8 mouse cellular contexts compared by ENCODE assay signal in genomic region chr11:96828881-96829280, GRCm38 (mm10). TPM values are rescaled to one million over a fixed set of nuclear protein-coding genes. Genes with fewer than 3 reads are reported as not detected.
DNase-seq lines count a peak whose midpoint lies in the region; ATAC-seq and TF ChIP-seq lines count a peak whose summit lies in the region.

No protein-coding gene starts in this region.

- TF ChIP-seq CTCF in cortical plate, adult 2 months (IDR thresholded peaks at IDR 0.05; ENCODE audit: extremely low read depth, insufficient read depth, low read length) = no peak

- H3K9me3 ChIP-seq in kidney, embryonic 16.5 days (ENCODE audit: low read length) = no peaks in the 10 kb centered on the region
- H3K9me3 ChIP-seq in hindbrain, embryonic 14.5 days (ENCODE audit: control insufficient read depth, low read length) = no peaks in the 10 kb centered on the region
- no peaks in the 10 kb centered on the region for H3K9me3 ChIP-seq in midbrain, embryonic 14.5 days (ENCODE audit: control insufficient read depth, low read length)

- peak overlapping the region; percentile 97 for H3K9ac ChIP-seq in kidney, embryonic 16.5 days (replicated peaks; ENCODE audit: low read length)
- H3K9ac ChIP-seq in hindbrain, embryonic 14.5 days = peak overlapping the region; percentile 75
- peak overlapping the region; percentile 77 for H3K9ac ChIP-seq in midbrain, embryonic 14.5 days (replicated peaks; ENCODE audit: low read length)

- no peak for TF ChIP-seq POLR2A in cortical plate, adult 2 months (IDR thresholded peaks at IDR 0.05; ENCODE audit: extremely low read depth, insufficient read depth, low read length)

- ATAC-seq in kidney, embryonic 16.5 days (ENCODE audit: low FRiP score, low TSS enrichment) = no peak
- ATAC-seq in hindbrain, embryonic 14.5 days (ENCODE audit: low FRiP score) = no peak
- no peak for ATAC-seq in midbrain, embryonic 14.5 days (ENCODE audit: low FRiP score, low TSS enrichment)

- H3K4me2 ChIP-seq in kidney, embryonic 16.5 days (replicated peaks; ENCODE audit: low read depth, low read length) = peak overlapping the region; percentile 94
- peak overlapping the region; percentile 67 for H3K4me2 ChIP-seq in hindbrain, embryonic 14.5 days (replicated peaks)
- peak overlapping the region; percentile 67 for H3K4me2 ChIP-seq in midbrain, embryonic 14.5 days (ENCODE audit: low read length)

- H3K4me3 ChIP-seq in kidney, embryonic 16.5 days (ENCODE audit: low read length) = peak overlapping the region; percentile 92
- peak overlapping the region; percentile 68 for H3K4me3 ChIP-seq in cortical plate, adult 2 months (ENCODE audit: insufficient read depth, low read length)
- peak overlapping the region; percentile 67 for H3K4me3 ChIP-seq in hindbrain, embryonic 14.5 days (replicated peaks; ENCODE audit: low read length)
- H3K4me3 ChIP-seq in midbrain, embryonic 14.5 days (replicated peaks; ENCODE audit: low read depth, low read length) = peak overlapping the region; percentile 79

- H3K4me1 ChIP-seq in kidney, embryonic 16.5 days (ENCODE audit: insufficient read depth, low read length) = peaks cover 59% of the 10 kb centered on the region
- peaks cover 8% of the 10 kb centered on the region for H3K4me1 ChIP-seq in cortical plate, adult 2 months (ENCODE audit: control insufficient read depth, insufficient read depth, low read length)
- peaks cover 54% of the 10 kb centered on the region for H3K4me1 ChIP-seq in hindbrain, embryonic 14.5 days (replicated peaks; ENCODE audit: control insufficient read depth, insufficient read depth, low read length)
- H3K4me1 ChIP-seq in midbrain, embryonic 14.5 days (ENCODE audit: control insufficient read depth, insufficient read depth, low read length) = peaks cover 53% of the 10 kb centered on the region

- H3K27me3 ChIP-seq in kidney, embryonic 16.5 days (ENCODE audit: insufficient read depth, low read length) = no peaks in the 10 kb centered on the region
- no peaks in the 10 kb centered on the region for H3K27me3 ChIP-seq in hindbrain, embryonic 14.5 days (ENCODE audit: control insufficient read depth, insufficient read depth, low read length)
- H3K27me3 ChIP-seq in midbrain, embryonic 14.5 days (ENCODE audit: control insufficient read depth, insufficient read depth, low read length) = no peaks in the 10 kb centered on the region; the same call in 1 of the 2 replicates

- H3K36me3 ChIP-seq in kidney, embryonic 16.5 days (ENCODE audit: insufficient read depth, low read length) = peaks cover 16% of the 10 kb centered on the region; the same call in 1 of the 2 replicates
- peaks cover 27% of the 10 kb centered on the region for H3K36me3 ChIP-seq in hindbrain, embryonic 14.5 days (replicated peaks; ENCODE audit: control insufficient read depth, insufficient read depth)
- H3K36me3 ChIP-seq in midbrain, embryonic 14.5 days (ENCODE audit: control insufficient read depth, insufficient read depth, low read length) = peaks cover 27% of the 10 kb centered on the region

- H3K27ac ChIP-seq in kidney, embryonic 16.5 days (ENCODE audit: low read length) = peak overlapping the region; percentile 100
- no peak overlapping the region for H3K27ac ChIP-seq in cortical plate, adult 2 months (ENCODE audit: insufficient read depth, low read length)
- H3K27ac ChIP-seq in hindbrain, embryonic 14.5 days = peak overlapping the region; percentile 90; the same call in 1 of the 2 replicates
- no peak overlapping the region for H3K27ac ChIP-seq in midbrain, embryonic 14.5 days (replicated peaks; ENCODE audit: low read depth, low read length)

- WGBS in kidney, embryonic 16.5 days = 6% methylated on average over 10 of the region's 10 CpGs
- 18% methylated on average over 10 of the region's 10 CpGs for WGBS in hindbrain, embryonic 14.5 days
- WGBS in midbrain, embryonic 14.5 days = 15% methylated on average over 10 of the region's 10 CpGs

- no peak for DNase-seq in kidney, adult 9 months
- no peak for DNase-seq in hindbrain, embryonic 14.5 days (ENCODE audit: low spot score)
- DNase-seq in midbrain, embryonic 14.5 days = no peak
- DNase-seq in embryo, embryonic 11 days = no peak
- no peak for DNase-seq in spleen, adult 12 weeks (ENCODE audit: low spot score)
- DNase-seq in kidney, postnatal 4 days = no peak

RNA-seq across cellular contexts. Expression of gene Nfe2l1, which starts 0.9 kb away (rescaled TPM):
- 93.9 and 96.8 TPM in 2 replicates for polyA plus RNA-seq in kidney, embryonic 16.5 days (2015; fragmentation: Nextera tagmentation; extraction: Ambion mirVana)
- polyA plus RNA-seq in cortical plate, adult 2 months (2012; rRNA removed) = 202 and 207 TPM in 2 replicates
- polyA plus RNA-seq in hindbrain, embryonic 14.5 days (2014; fragmentation: Nextera tagmentation; extraction: Ambion mirVana) = 49.3 and 54.7 TPM in 2 replicates
- 40.1 and 46.3 TPM in 2 replicates for polyA plus RNA-seq in midbrain, embryonic 14.5 days (2014; fragmentation: Nextera tagmentation; extraction: Ambion mirVana)

RNA-seq across cellular contexts. Expression of gene Copz2, which starts 20.8 kb away (rescaled TPM):
- polyA plus RNA-seq in kidney, embryonic 16.5 days (2015; fragmentation: Nextera tagmentation; extraction: Ambion mirVana) = 115 and 117 TPM in 2 replicates
- 14.2 and 14.7 TPM in 2 replicates for polyA plus RNA-seq in cortical plate, adult 2 months (2012; rRNA removed)
- 23.1 and 29.7 TPM in 2 replicates for polyA plus RNA-seq in hindbrain, embryonic 14.5 days (2014; fragmentation: Nextera tagmentation; extraction: Ambion mirVana)
- 6.5 and 16.0 TPM in 2 replicates for polyA plus RNA-seq in midbrain, embryonic 14.5 days (2014; fragmentation: Nextera tagmentation; extraction: Ambion mirVana)

RNA-seq across cellular contexts. Expression of gene Cbx1, which starts 40.0 kb away (rescaled TPM):
- 109 and 121 TPM in 2 replicates for polyA plus RNA-seq in kidney, embryonic 16.5 days (2015; fragmentation: Nextera tagmentation; extraction: Ambion mirVana)
- polyA plus RNA-seq in cortical plate, adult 2 months (2012; rRNA removed) = 27.1 and 30.1 TPM in 2 replicates
- polyA plus RNA-seq in hindbrain, embryonic 14.5 days (2014; fragmentation: Nextera tagmentation; extraction: Ambion mirVana) = 52.5 and 57.7 TPM in 2 replicates
- 73.9 and 76.4 TPM in 2 replicates for polyA plus RNA-seq in midbrain, embryonic 14.5 days (2014; fragmentation: Nextera tagmentation; extraction: Ambion mirVana)

RNA-seq across cellular contexts. Expression of gene Snx11, which starts 51.5 kb away (rescaled TPM):
- polyA plus RNA-seq in kidney, embryonic 16.5 days (2015; fragmentation: Nextera tagmentation; extraction: Ambion mirVana) = 20.1 and 21.8 TPM in 2 replicates
- 42.9 and 46.0 TPM in 2 replicates for polyA plus RNA-seq in cortical plate, adult 2 months (2012; rRNA removed)
- 37.9 and 42.5 TPM in 2 replicates for polyA plus RNA-seq in hindbrain, embryonic 14.5 days (2014; fragmentation: Nextera tagmentation; extraction: Ambion mirVana)
- 25.8 and 29.6 TPM in 2 replicates for polyA plus RNA-seq in midbrain, embryonic 14.5 days (2014; fragmentation: Nextera tagmentation; extraction: Ambion mirVana)

Comparison
In these comparisons a context has a peak if more than half of its experiments do, and no peak if none do; other contexts are left out.
1. H3K27ac ChIP-seq: peak in kidney, embryonic 16.5 days (single experiment) and hindbrain, embryonic 14.5 days (single experiment); none in cortical plate, adult 2 months (single experiment) and midbrain, embryonic 14.5 days (single experiment).
2. Peak in every context shown above with its lines, with median percentiles within 50 percentile points of each other: H3K4me2 ChIP-seq, H3K4me3 ChIP-seq and H3K9ac ChIP-seq.